Mouse (Mus musculus): Measurements from ENCODE around the gene Gm14744. TPM values are rescaled to one million over a fixed set of nuclear protein-coding genes. Genes with fewer than 3 reads are reported as not detected.
"Not testable (repeated sequence)": the region's sequence is repeated elsewhere in the genome, so short reads cannot be mapped to it uniquely, and the experiment has no call there.

Gene Gm14744
- not detected in 2 replicates for polyA plus RNA-seq (2015; fragmentation: Nextera tagmentation; extraction: Ambion mirVana)

DNA sequence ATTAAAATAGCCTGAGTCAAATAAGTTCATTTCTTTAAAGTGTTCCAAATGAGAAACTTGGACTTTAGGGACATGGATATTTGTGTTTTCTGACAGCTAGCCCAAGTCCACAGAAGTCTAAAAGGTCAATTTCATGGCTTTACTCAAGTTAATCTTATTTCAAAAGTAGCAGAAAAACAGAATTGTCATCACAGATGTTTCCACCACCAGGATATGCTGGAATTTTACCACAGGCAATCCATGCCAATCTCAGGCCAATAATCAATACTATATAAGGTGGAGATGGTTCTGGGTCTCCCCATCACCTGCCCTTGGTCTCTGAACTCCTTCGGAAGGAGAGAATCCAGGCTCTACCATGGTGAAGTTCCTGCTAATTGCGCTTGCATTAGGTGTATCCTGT, at the start of gene Gm14744:
TSS of gene Gm14744 (plus strand) at position 301 of the 400 bp plus-strand sequence.
- H3K9ac ChIP-seq (ENCODE audit: low read length); H3K27me3 ChIP-seq (ENCODE audit: control insufficient read depth, insufficient read depth, low read length); H3K4me3 ChIP-seq (ENCODE audit: low read depth, low read length); H3K4me1 ChIP-seq (replicated peaks; ENCODE audit: control insufficient read depth, insufficient read depth); DNase-seq (ENCODE audit: low spot score); H3K4me2 ChIP-seq (replicated peaks; ENCODE audit: low read depth); ATAC-seq (ENCODE audit: low FRiP score, low TSS enrichment); H3K36me3 ChIP-seq (ENCODE audit: control insufficient read depth, insufficient read depth, low read length); H3K27ac ChIP-seq (replicated peaks); H3K9me3 ChIP-seq (ENCODE audit: control insufficient read depth, low read length): not testable (repeated sequence)
- WGBS: 91% methylated on average over 2 of the region's 2 CpGs

DNA sequence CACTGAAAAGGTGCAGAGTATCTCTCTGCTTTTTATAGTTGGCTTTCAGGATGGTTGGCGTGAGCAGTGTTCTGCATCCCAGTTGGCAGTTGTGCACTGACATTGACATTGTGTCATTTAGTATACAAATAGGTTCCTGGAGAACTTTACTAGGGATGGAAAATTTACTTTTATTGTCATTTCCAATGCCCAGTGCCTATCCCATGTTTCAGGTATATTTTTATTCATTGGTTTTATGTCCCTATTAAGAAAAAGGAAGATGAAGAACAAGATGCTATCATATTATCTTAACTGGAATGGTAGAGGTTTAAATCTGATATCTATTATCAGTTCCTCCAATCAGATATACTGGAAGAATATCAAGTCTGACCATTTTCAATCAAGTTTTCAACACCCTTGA, 11.0 kb upstream of the Gm14744 start, which contains the start of gene Pbsn:
TSS of gene Pbsn (minus strand) at position 101 of the 400 bp plus-strand sequence.
- no peak for ATAC-seq (ENCODE audit: low FRiP score, low TSS enrichment)

DNA sequence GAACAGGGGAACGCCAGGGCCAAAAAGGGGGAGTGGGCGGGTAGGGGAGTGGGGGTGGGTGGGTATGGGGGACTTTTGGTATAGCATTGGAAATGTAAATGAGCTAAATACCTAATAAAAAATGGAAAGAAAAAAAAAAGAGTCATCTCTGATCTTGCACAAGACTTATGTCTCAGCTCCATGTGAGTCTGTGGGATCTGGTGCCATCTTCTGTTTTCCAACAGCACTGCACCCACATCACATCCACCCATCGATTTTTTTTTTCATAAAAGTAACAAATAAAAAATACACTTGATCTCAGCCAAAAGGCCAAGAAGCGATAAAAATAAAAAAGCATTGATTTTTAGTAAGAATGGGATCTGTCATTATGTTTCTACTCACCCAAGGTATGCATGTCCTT, 15.5 kb downstream of the Gm14744 start:
- not testable (repeated sequence) for H3K27ac ChIP-seq (replicated peaks); H3K9ac ChIP-seq (ENCODE audit: low read length); H3K9me3 ChIP-seq (ENCODE audit: control insufficient read depth, low read length); DNase-seq (ENCODE audit: low spot score); H3K36me3 ChIP-seq (ENCODE audit: control insufficient read depth, insufficient read depth, low read length); H3K4me1 ChIP-seq (replicated peaks; ENCODE audit: control insufficient read depth, insufficient read depth); H3K4me3 ChIP-seq (ENCODE audit: low read depth, low read length); H3K4me2 ChIP-seq (replicated peaks; ENCODE audit: low read depth); ATAC-seq (ENCODE audit: low FRiP score, low TSS enrichment); H3K27me3 ChIP-seq (ENCODE audit: control insufficient read depth, insufficient read depth, low read length)
- peak; percentile 34 for TF ChIP-seq CTCF (IDR thresholded peaks at IDR 0.05; ENCODE audit: low read depth)
- WGBS: 50% methylated on average over 2 of the region's 4 CpGs

More for the DNA sequence above, 11.0 kb upstream of the Gm14744 start, which contains the start of gene Pbsn:
- no peak for DNase-seq (ENCODE audit: low spot score)
- H3K27ac ChIP-seq (replicated peaks): no peak within 1 kb of the TSS
- no peak within 1 kb of the TSS for H3K4me2 ChIP-seq (replicated peaks; ENCODE audit: low read depth)
- H3K4me3 ChIP-seq (ENCODE audit: low read depth, low read length): no peak within 1 kb of the TSS
- H3K36me3 ChIP-seq (ENCODE audit: control insufficient read depth, insufficient read depth, low read length): no peaks in the 10 kb centered on the region
- WGBS: 78% methylated on average over 1 of the region's 1 CpGs
- H3K27me3 ChIP-seq (ENCODE audit: control insufficient read depth, insufficient read depth, low read length): no peaks in the 10 kb centered on the region
- no peaks in the 10 kb centered on the region for H3K4me1 ChIP-seq (replicated peaks; ENCODE audit: control insufficient read depth, insufficient read depth)
- H3K9ac ChIP-seq (ENCODE audit: low read length): no peak within 1 kb of the TSS
- no peak for TF ChIP-seq CTCF (IDR thresholded peaks at IDR 0.05; ENCODE audit: low read depth)
- TF ChIP-seq EP300 (optimal IDR thresholded peaks at IDR 0.05): no peak
- no peaks in the 10 kb centered on the region for H3K9me3 ChIP-seq (ENCODE audit: control insufficient read depth, low read length)

Other genes starting within 250 kb of the Gm14744 start
- gene Prkx, start 68.5 kb upstream of the Gm14744 start, polyA plus RNA-seq (2015; fragmentation: Nextera tagmentation; extraction: Ambion mirVana): 11.9 and 12.6 TPM in 2 replicates
- gene Pbsn, start 11.1 kb upstream of the Gm14744 start, polyA plus RNA-seq (2015; fragmentation: Nextera tagmentation; extraction: Ambion mirVana): not detected in 2 replicates
- gene 5430402E10Rik, start 60.3 kb downstream of the Gm14744 start, polyA plus RNA-seq (2015; fragmentation: Nextera tagmentation; extraction: Ambion mirVana): not detected in 2 replicates
- gene Obp1a, start 226.6 kb downstream of the Gm14744 start, polyA plus RNA-seq (2015; fragmentation: Nextera tagmentation; extraction: Ambion mirVana): not detected in 2 replicates

Data from stomach, postnatal 0 days (tissue).